Mouse (Mus musculus) thymus, postnatal 36 days (tissue): Measurements from ENCODE around the gene Gcn1l1.

ENCODE experiments used
- DNase-seq, 2 experiments: peaks; one replicate each; pipeline ENCODE4 v3.0.0; 2022; ENCODE audit warnings: mixed read lengths in 2 of 2

Gcn1l1 gene

GRCm38 (mm10) chr5:115666366-115667065 is 101.5 kb downstream of the Gcn1l1 start:
- DNase-seq, result no peak

- no peak for DNase-seq
Measured at GRCm38 (mm10) chr5:115667210-115667609, 102.2 kb downstream of the Gcn1l1 start.

- DNase-seq, result no peak
Measured at GRCm38 (mm10) chr5:115667894-115668293, 102.8 kb downstream of the Gcn1l1 start.

GRCm38 (mm10) chr5:115668986-115669385 is 103.9 kb downstream of the Gcn1l1 start:
- no peak for DNase-seq

GRCm38 (mm10) chr5:115669974-115670373 is 104.9 kb downstream of the Gcn1l1 start:
- DNase-seq, result no peak

- DNase-seq, result no peak
Measured at GRCm38 (mm10) chr5:115670406-115670805, 105.4 kb downstream of the Gcn1l1 start.

- no peak for DNase-seq
Measured at GRCm38 (mm10) chr5:115671846-115672245, 106.8 kb downstream of the Gcn1l1 start.
